Mouse (Mus musculus) CH12.LX (cell line): ENCODE measurements at regions not wholly inside any gene's neighbourhood (a gene's known extent, or its start where the extent isn't known, plus 50 kb on each side); places are given as distances from the start of the nearest gene placed in this dataset.
A peak's percentile ranks its signal among the peaks of the same experiment; 100 is the strongest.

Experiments used
- DNase-seq: peaks from one replicate; pipeline ENCODE4 v3.0.0-alpha.2; 2013; ENCODE audit errors: extremely low read depth
- H3K27ac ChIP-seq: 2 replicates; pipeline ENCODE4 v1.5.1; 2012; ENCODE audit warnings: low read depth, mild to moderate bottlenecking, control low read depth, moderate library complexity; ENCODE audit not compliant: insufficient read depth
- H3K27me3 ChIP-seq: replicated peaks from 2 replicates; pipeline ENCODE3; 2012; ENCODE audit warnings: inconsistent platforms
- H3K36me3 ChIP-seq, 2 experiments: replicated peaks in 1 of 2; 2 replicates each; pipeline versions ENCODE3 to v1.6.1; 2012; ENCODE audit warnings: inconsistent platforms in 1 of 2, low read length in 1 of 2, mild to moderate bottlenecking in 1 of 2, mixed read lengths in 1 of 2, moderate library complexity in 1 of 2; ENCODE audit not compliant: control insufficient read depth in 1 of 2, insufficient read depth in 1 of 2
- H3K4me1 ChIP-seq, 2 experiments: 2 replicates each; pipeline ENCODE4 v1.6.1; 2012; ENCODE audit warnings: inconsistent platforms in 1 of 2, moderate library complexity in 1 of 2; ENCODE audit not compliant: insufficient read depth in 2 of 2, control insufficient read depth in 1 of 2
- H3K4me2 ChIP-seq: 2 replicates; pipeline ENCODE4 v1.6.1; 2012; ENCODE audit warnings: low read depth, mild to moderate bottlenecking, control low read depth; ENCODE audit not compliant: poor library complexity, insufficient read depth, severe bottlenecking
- H3K4me3 ChIP-seq, 3 experiments: fragments of 150-350 bp in 1 of 3; sonication (generic) in 1 of 3; replicated peaks in 1 of 3; 2 replicates each; pipeline versions ENCODE3 to v1.5.1; 2011 to 2012; ENCODE audit warnings: low read depth in 2 of 3, low read length in 2 of 3, mild to moderate bottlenecking in 2 of 3, moderate library complexity in 2 of 3, control low read depth in 1 of 3, improper control_type of control experiment in 1 of 3, inconsistent platforms in 1 of 3, mixed read lengths in 1 of 3; ENCODE audit not compliant: poor library complexity in 1 of 3
- H3K79me2 ChIP-seq: replicated peaks from 2 replicates; pipeline ENCODE4 v1.6.1; 2012; ENCODE audit warnings: mild to moderate bottlenecking, moderate library complexity; ENCODE audit not compliant: control insufficient read depth, poor library complexity, insufficient read depth, severe bottlenecking; ENCODE audit errors: extremely low read depth
- H3K9ac ChIP-seq: 2 replicates; pipeline ENCODE4 v1.6.1; 2012; ENCODE audit warnings: low read depth, mild to moderate bottlenecking, control low read depth, moderate library complexity; ENCODE audit not compliant: insufficient read depth
- H3K9me3 ChIP-seq: replicated peaks from 2 replicates; pipeline ENCODE3; 2012; ENCODE audit warnings: low read length, inconsistent platforms, mixed read lengths
- BHLHE40 ChIP-seq: IDR thresholded peaks from 2 replicates; pipeline ENCODE4 v1.6.1; 2011; ENCODE audit warnings: mild to moderate bottlenecking, low read depth, low read length, improper control_type of control experiment
- CHD1 ChIP-seq: IDR thresholded peaks from 2 replicates; pipeline ENCODE4 v1.6.1; 2012; ENCODE audit warnings: low read depth, low read length, improper control_type of control experiment, inconsistent platforms
- E2F4 ChIP-seq: IDR thresholded peaks from 2 replicates; pipeline ENCODE4 v1.6.1; 2011; ENCODE audit warnings: low read depth, low read length, improper control_type of control experiment; ENCODE audit not compliant: insufficient replicate concordance
- ELF1 ChIP-seq: IDR thresholded peaks from 2 replicates; pipeline ENCODE4 v1.6.1; 2014; ENCODE audit warnings: low read depth, mild to moderate bottlenecking, inconsistent platforms, low read length, improper control_type of control experiment
- IRF4 ChIP-seq: IDR thresholded peaks from 2 replicates; pipeline ENCODE4 v1.6.1; 2014; ENCODE audit warnings: low read depth, mild to moderate bottlenecking, inconsistent platforms, low read length, improper control_type of control experiment
- JUND ChIP-seq: conservative IDR thresholded peaks from 2 replicates; pipeline ENCODE4 v1.6.1; 2011; ENCODE audit warnings: low read depth, low read length, improper control_type of control experiment
- MAFK ChIP-seq: IDR thresholded peaks from 2 replicates; pipeline ENCODE4 v1.6.1; 2011; ENCODE audit warnings: low read length, improper control_type of control experiment; ENCODE audit not compliant: insufficient replicate concordance
- MXI1 ChIP-seq: IDR thresholded peaks from 2 replicates; pipeline ENCODE4 v1.6.1; 2011; ENCODE audit warnings: mild to moderate bottlenecking, low read depth, low read length, improper control_type of control experiment
- NELFE ChIP-seq: IDR thresholded peaks from 2 replicates; pipeline ENCODE4 v1.6.1; 2011; ENCODE audit warnings: low read depth, low read length, improper control_type of control experiment
- PAX5 ChIP-seq: IDR thresholded peaks from 2 replicates; pipeline ENCODE4 v1.6.1; 2012; ENCODE audit warnings: low read length, inconsistent platforms, mixed read lengths
- TBP ChIP-seq: conservative IDR thresholded peaks from 2 replicates; pipeline ENCODE4 v1.6.1; 2011; ENCODE audit warnings: low read depth, low read length, improper control_type of control experiment
- ZMIZ1 ChIP-seq: IDR thresholded peaks from 2 replicates; pipeline ENCODE4 v1.6.1; 2012; ENCODE audit warnings: low read depth, mild to moderate bottlenecking, inconsistent platforms, low read length, improper control_type of control experiment
- dilution Hi-C: fragments of 300-500 bp; cut with MboI; formaldehyde crosslinking; loops from 2 replicates; pipeline ENCODE4 v1.14.3; 2020; ENCODE audit warnings: low sequenced_read_pairs; ENCODE audit not compliant: extremely low pct_unique_long_range_greater_than_20kb, extremely low pct_ligation_motif_present
- in situ Hi-C: fragments of 300-500 bp; cut with MboI; formaldehyde crosslinking; loops from 3 replicates; pipeline ENCODE4 v1.14.3; 2019; ENCODE audit warnings: low sequenced_read_pairs, low pct_ligation_motif_present, low pct_unique_long_range_greater_than_20kb, mixed read lengths

DNA sequence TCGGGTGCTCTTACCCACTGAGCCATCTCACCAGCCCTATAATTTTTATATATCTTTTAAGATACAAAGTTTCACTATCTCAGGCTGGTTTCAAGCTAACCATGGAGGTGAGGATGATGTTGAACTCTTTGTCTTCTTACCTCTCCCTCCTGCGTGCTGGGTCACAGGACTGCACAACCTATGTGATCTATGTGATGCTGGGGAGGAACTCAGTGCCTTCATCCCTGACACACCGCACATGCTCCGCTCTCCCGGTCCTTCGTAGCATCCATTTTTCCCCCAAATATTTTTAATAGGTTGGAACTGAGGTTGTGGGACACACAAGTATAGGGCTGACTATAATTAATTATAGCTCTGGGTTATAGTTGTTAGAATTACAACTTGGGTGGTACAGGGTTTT is 75.9 kb upstream of the Caprin1 start:
- dilution Hi-C loops, result no loop called here
- no peak for DNase-seq
- H3K27me3 ChIP-seq, result no peaks in the 10 kb centered on the region
- H3K27ac ChIP-seq, result no peak overlapping the region
- TF ChIP-seq NELFE, result no peak
- TF ChIP-seq CHD1, result no peak
- no peak for TF ChIP-seq MAFK
- no peak for TF ChIP-seq TBP
- TF ChIP-seq MXI1, result no peak
- TF ChIP-seq PAX5, result no peak
- in situ Hi-C loops, result loop anchor here (5.0 kb wide), 2 partner anchors 34 to 109 kb away; no protein-coding TSS in a partner anchor
- H3K9me3 ChIP-seq, result no peaks in the 10 kb centered on the region
- no peaks in the 10 kb centered on the region for H3K36me3 ChIP-seq
- H3K79me2 ChIP-seq, result no peaks in the 10 kb centered on the region
- H3K4me2 ChIP-seq, result no peak overlapping the region
- H3K9ac ChIP-seq, result no peak overlapping the region
- H3K4me1 ChIP-seq, result peaks cover 12 to 42% of the 10 kb centered on the region in 2 experiments
- H3K4me3 ChIP-seq, result no peak overlapping the region

DNA sequence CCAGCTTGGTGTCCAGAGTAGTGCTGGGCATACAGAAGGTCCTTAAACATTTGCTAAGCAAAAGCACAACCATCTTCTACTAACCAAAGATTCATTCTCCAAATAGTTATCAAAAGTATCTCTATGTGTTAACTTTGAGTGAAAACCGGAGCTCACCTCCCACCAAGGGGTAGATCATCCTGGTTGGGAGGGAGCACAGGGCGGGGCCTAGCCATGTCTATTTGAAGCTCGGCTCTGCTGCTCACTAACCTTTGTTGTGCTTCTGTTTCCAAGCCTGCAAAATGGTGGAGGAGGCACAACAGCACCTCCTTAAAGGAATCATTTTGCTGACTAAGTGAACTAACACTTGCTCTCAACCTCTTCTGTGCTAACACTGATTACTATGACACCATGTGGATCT is 77.0 kb upstream of the Caprin1 start:
- H3K4me1 ChIP-seq, result peaks cover 12 to 43% of the 10 kb centered on the region in 2 experiments
- H3K9ac ChIP-seq, result no peak overlapping the region
- no peaks in the 10 kb centered on the region for H3K36me3 ChIP-seq
- no peaks in the 10 kb centered on the region for H3K9me3 ChIP-seq
- no peaks in the 10 kb centered on the region for H3K79me2 ChIP-seq
- no peaks in the 10 kb centered on the region for H3K27me3 ChIP-seq
- DNase-seq, result no peak
- TF ChIP-seq IRF4, result no peak
- 0 out of 2 replicates have a peak, but pooled peaks have one; percentile 9 for TF ChIP-seq MAFK
- H3K4me2 ChIP-seq, result no peak overlapping the region
- H3K4me3 ChIP-seq, result no peak overlapping the region
- no peak overlapping the region for H3K27ac ChIP-seq
- dilution Hi-C loops, result no loop called here
- in situ Hi-C loops, result loop anchor here (5.0 kb wide), 2 partner anchors 33 to 108 kb away; no protein-coding TSS in a partner anchor

DNA sequence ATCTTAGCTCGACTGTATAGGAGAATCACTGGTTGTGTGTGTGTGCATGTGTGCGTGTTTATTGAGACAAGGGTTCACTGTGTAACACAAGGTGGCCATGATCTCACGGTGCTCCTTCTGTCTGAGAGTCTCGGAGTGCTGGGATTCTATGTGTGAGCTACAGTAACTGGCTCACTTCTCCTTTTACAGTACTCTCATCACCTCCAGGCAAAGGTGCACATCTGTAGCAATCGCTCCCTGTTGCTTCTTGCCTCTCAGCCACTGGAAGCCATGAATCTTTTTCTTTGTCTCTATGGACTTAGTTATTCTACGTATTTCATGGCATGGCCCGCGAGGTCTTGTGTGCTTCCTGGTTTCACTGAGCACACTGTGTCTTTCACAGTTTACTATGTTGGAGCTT is 78.3 kb upstream of the Caprin1 start:
- H3K27ac ChIP-seq, result no peak overlapping the region
- TF ChIP-seq BHLHE40, result no peak
- no peak for TF ChIP-seq E2F4
- no peak for TF ChIP-seq JUND
- no peak for TF ChIP-seq ELF1
- TF ChIP-seq ZMIZ1, result 0 out of 2 replicates have a peak, but pooled peaks have one; percentile 27
- TF ChIP-seq, all 38 proteins: peak for 1
- no peaks in the 10 kb centered on the region for H3K27me3 ChIP-seq
- H3K36me3 ChIP-seq, result no peaks in the 10 kb centered on the region
- no peaks in the 10 kb centered on the region for H3K79me2 ChIP-seq
- peaks cover 12 to 56% of the 10 kb centered on the region in 2 experiments for H3K4me1 ChIP-seq
- no peak overlapping the region for H3K9ac ChIP-seq
- no peak overlapping the region for H3K4me2 ChIP-seq
- in situ Hi-C loops (no loop called here), dilution Hi-C loops (no loop called here)
- no peak overlapping the region for H3K4me3 ChIP-seq
- no peaks in the 10 kb centered on the region for H3K9me3 ChIP-seq
- no peak for DNase-seq
